Mouse (Mus musculus) bone marrow, adult 2 months (tissue): ENCODE data around the gene Snu13. TPM values are rescaled to one million over a fixed set of nuclear protein-coding genes. Genes with fewer than 3 reads are reported as not detected.
A peak's percentile ranks its signal among the peaks of the same experiment; 100 is the strongest.

Source experiments
- H3K27ac ChIP-seq: fragments of 200-500 bp; 2 replicates; pipeline ENCODE4 v1.5.1; 2012; ENCODE audit warnings: low read depth, mild to moderate bottlenecking, control low read depth, inconsistent platforms, low read length; ENCODE audit not compliant: control insufficient read depth, poor library complexity, insufficient read depth
- H3K4me1 ChIP-seq: fragments of 200-500 bp; 2 replicates; pipeline ENCODE4 v1.6.1; 2011; ENCODE audit warnings: low read length; ENCODE audit not compliant: control insufficient read depth, insufficient read depth
- H3K4me3 ChIP-seq: fragments of 200-500 bp; replicated peaks from 2 replicates; pipeline ENCODE3; 2011; ENCODE audit warnings: mild to moderate bottlenecking, low read depth, low read length, control low read depth; ENCODE audit not compliant: control insufficient read depth
- CTCF ChIP-seq: fragments of 200-500 bp; IDR thresholded peaks from 2 replicates; pipeline ENCODE4 v1.5.1; 2011; ENCODE audit warnings: low read length, control low read depth; ENCODE audit not compliant: control insufficient read depth, insufficient read depth
- POLR2A ChIP-seq: fragments of 200-500 bp; IDR thresholded peaks from 2 replicates; pipeline ENCODE4 v1.6.1; 2011; ENCODE audit warnings: low read depth, mild to moderate bottlenecking, control low read depth, low read length, borderline replicate concordance; ENCODE audit not compliant: control insufficient read depth
- WGBS: fragments of 180-500 bp; shearing (Covaris S2); methylation state at CpG from one replicate; pipeline ENCODE4 v1.1.7; 2018; 5-methylcytosine and 5-hydroxymethylcytosine counted together
- polyA plus RNA-seq: library from polyadenylated mRNA; stranded (reverse); fragments of >200 nt; gene quantifications from 2 replicates; pipeline ENCODE4 v1.2.4, GENCODE M21; 2011; ENCODE audit warnings: low replicate concordance; ENCODE audit not compliant: missing spikeins, insufficient read depth, insufficient read length

The Snu13 gene
- polyA plus RNA-seq = 119 and 144 TPM in 2 replicates

DNA sequence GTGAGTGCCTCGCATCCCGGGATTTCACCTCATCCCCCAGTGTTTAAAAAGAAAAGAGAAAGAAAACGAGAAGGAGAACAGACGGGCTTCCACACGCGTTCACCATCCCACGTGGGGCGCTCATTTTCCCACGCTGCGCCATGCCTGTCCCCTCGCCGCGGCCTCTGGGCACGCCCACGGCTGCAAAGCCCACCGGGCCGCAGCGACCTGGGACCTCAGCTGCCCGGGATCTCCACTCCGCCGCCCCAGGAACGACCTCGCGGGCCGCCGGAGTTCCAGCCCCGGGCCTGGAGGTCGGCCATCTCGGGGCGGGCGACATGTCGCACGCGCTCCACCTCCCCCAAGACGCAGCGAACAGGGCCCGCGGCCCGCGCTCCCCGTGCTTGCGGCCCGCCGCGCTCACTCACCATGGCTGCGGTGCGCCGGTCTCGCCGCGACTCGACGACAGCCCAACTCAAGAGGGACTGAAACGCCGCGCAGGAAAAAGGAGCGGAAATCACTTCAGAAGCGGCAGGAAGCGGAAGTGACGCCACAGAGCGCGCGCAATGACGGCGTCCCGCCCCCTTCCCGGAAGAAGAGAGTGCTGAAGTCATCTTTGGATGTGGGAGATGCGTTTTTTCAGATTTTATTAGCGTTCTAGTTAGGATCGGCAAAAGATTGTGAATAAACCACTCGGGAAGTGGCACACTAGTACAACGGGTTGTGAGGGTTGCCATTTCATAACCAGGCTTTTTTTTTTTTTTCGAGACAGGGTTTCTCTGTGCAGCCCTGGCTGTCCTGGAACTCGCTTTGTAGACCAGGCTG is at the start of gene Snu13:
Gene Snu13, minus strand, starts transcription at position 519 of the 804 bp plus-strand sequence.
- no peaks in the 10 kb centered on the region; the same call in 1 of the 2 replicates for H3K4me1 ChIP-seq
- under 1% methylated on average over 74 of the region's 74 CpGs for WGBS
- peak within 1 kb of the TSS; percentile 88 for H3K4me3 ChIP-seq
- peak within 1 kb of the TSS; percentile 92 for H3K27ac ChIP-seq
- TF ChIP-seq CTCF = no peak
- TF ChIP-seq POLR2A = peak; percentile 69; the same call in 1 of the 2 replicates

GRCm38 (mm10) chr15:82091061-82091460 is 43.7 kb upstream of the Snu13 start:
- Histone ChIP-seq H3K27ac (no peak overlapping the region), H3K4me3 (no peak overlapping the region), H3K4me1 (no peaks in the 10 kb centered on the region; the same call in 1 of the 2 replicates)
- 81% methylated on average over 7 of the region's 7 CpGs for WGBS
- TF ChIP-seq CTCF (no peak), POLR2A (no peak)

GRCm38 (mm10) chr15:82087266-82087665 is 39.9 kb upstream of the Snu13 start:
- TF ChIP-seq CTCF (no peak), POLR2A (no peak)
- no peaks in the 10 kb centered on the region; the same call in 1 of the 2 replicates for H3K4me1 ChIP-seq
- no peak overlapping the region for H3K27ac ChIP-seq
- H3K4me3 ChIP-seq = no peak overlapping the region
- WGBS = 7% methylated on average over 10 of the region's 10 CpGs

DNA sequence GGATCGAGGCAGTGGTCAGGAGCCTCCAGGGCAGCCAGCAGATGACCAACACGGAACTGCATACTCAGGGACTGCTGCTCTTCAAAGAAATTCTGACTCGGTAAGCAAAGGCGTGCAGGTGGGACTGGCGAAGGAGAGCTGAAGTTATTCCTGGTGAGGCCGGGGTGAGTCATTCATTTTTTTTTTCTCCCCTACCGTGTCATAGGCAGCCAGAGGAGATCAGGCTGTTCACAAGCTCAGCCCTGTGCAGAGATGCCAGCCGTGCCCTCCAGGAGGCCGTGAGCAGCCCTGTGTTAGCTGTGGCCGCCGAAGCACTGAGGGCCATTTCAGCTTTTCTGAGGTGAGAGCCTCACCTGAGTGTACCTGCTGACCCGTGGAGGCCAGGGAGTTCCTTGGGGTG is 38.7 kb upstream of the Snu13 start:
- TF ChIP-seq POLR2A (no peak), CTCF (no peak)
- Histone ChIP-seq H3K27ac (no peak overlapping the region), H3K4me3 (no peak overlapping the region), H3K4me1 (no peaks in the 10 kb centered on the region; the same call in 1 of the 2 replicates)
- WGBS = 85% methylated on average over 12 of the region's 12 CpGs

- Histone ChIP-seq H3K4me1 (no peaks in the 10 kb centered on the region; the same call in 1 of the 2 replicates), H3K27ac (no peak overlapping the region), H3K4me3 (no peak overlapping the region)
- TF ChIP-seq POLR2A (no peak), CTCF (no peak)
- 82% methylated on average over 9 of the region's 9 CpGs for WGBS
Observed at GRCm38 (mm10) chr15:82085606-82086005, 38.2 kb upstream of the Snu13 start.

DNA sequence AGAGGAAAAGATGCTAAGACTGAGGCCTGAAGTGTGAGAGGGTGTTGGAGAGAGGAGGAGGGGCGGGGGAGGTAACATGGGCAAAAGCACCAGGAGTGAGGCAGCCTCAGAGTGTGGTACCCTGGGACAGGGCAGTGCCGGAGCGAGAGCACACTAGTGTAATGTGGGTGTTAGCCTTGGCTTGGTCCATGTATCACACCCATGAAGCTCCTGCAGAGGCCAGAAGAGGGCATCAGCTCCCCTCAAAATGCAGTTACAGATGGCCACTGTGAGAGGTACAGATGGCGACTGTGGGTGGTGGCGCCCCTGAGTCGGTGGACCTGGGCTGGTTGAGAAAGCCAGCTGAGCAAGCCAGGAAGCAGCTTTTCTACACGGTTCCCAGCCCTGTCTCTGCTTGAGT is 33.8 kb upstream of the Snu13 start:
- Histone ChIP-seq H3K4me1 (no peaks in the 10 kb centered on the region), H3K27ac (no peak overlapping the region), H3K4me3 (no peak overlapping the region)
- TF ChIP-seq CTCF (peak; percentile 54), POLR2A (no peak)
- WGBS = 23% methylated on average over 7 of the region's 7 CpGs

- no peak for TF ChIP-seq CTCF
- no peak for TF ChIP-seq POLR2A
- H3K4me3 ChIP-seq = no peak overlapping the region
- H3K27ac ChIP-seq = no peak overlapping the region
- no peaks in the 10 kb centered on the region for H3K4me1 ChIP-seq
- 54% methylated on average over 10 of the region's 10 CpGs for WGBS
Observed at GRCm38 (mm10) chr15:82079883-82080282, 32.5 kb upstream of the Snu13 start.

- TF ChIP-seq POLR2A (no peak), CTCF (no peak)
- 64% methylated on average over 7 of the region's 7 CpGs for WGBS
- Histone ChIP-seq H3K4me3 (no peak overlapping the region), H3K27ac (no peak overlapping the region), H3K4me1 (no peaks in the 10 kb centered on the region)
Observed at GRCm38 (mm10) chr15:82073490-82073889, 26.1 kb upstream of the Snu13 start.
